Mouse (Mus musculus) heart, adult 2 months (tissue): ENCODE measurements around the gene Gm3448.

ENCODE experiments used
- CTCF ChIP-seq: fragments of 200-600 bp; IDR thresholded peaks from 2 replicates; pipeline ENCODE4 v1.8.1; 2022; ENCODE audit warnings: antibody characterized with exemption, mild to moderate bottlenecking, moderate library complexity
- EP300 ChIP-seq: fragments of 200-500 bp; IDR thresholded peaks from 2 replicates; pipeline ENCODE4 v1.6.1; 2011; ENCODE audit warnings: low read depth, low read length, control low read depth; ENCODE audit not compliant: insufficient read depth

DNA sequence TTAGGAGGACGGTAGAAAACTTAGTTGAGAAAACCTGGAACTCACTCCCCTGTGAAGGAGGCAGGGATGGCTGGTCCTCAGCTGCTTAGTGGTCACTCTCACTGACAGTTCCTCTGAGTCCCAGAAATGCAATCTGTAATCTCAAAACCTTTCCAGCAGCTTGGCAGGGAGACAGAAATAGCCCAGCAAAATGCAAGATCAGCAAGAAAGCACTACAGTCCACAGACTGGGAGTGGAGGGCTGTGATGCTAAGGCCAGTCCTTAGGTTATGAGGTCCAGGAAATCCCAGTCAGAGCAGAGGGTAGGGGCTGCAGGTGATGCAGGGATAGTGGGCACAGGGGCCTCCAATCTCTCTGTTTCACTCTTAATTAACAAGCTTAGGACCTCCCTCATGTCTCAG lies 25.6 kb upstream of the Gm3448 start:
- no peak for TF ChIP-seq CTCF
- TF ChIP-seq EP300: no peak
